Mouse (Mus musculus) brain, embryonic 14.5 days (tissue): Measurements from ENCODE around the gene Tomt.

Experiments used
- CTCF ChIP-seq: fragments of 200-500 bp; IDR thresholded peaks from 2 replicates; pipeline ENCODE4 v1.5.1; 2012; ENCODE audit warnings: inconsistent platforms, mild to moderate bottlenecking, moderate library complexity, borderline replicate concordance; ENCODE audit not compliant: insufficient read depth, insufficient read length; ENCODE audit errors: extremely low read depth
- POLR2A ChIP-seq: fragments of 200-500 bp; IDR thresholded peaks from 2 replicates; pipeline ENCODE4 v1.6.1; 2012; ENCODE audit warnings: mild to moderate bottlenecking, inconsistent platforms, borderline replicate concordance; ENCODE audit not compliant: poor library complexity, insufficient read depth, insufficient read length, severe bottlenecking; ENCODE audit errors: extremely low read depth

- TF ChIP-seq CTCF = no peak
- no peak for TF ChIP-seq POLR2A
Observed at GRCm38 (mm10) chr7:101880855-101881254, 25.3 kb downstream of the Tomt start.
